Mouse (Mus musculus) CD4-positive naive resting alpha-beta T cell, adult 57 days (primary cell): ENCODE results near the gene Tacc2. TPM values are rescaled to one million over a fixed set of nuclear protein-coding genes. Genes with fewer than 3 reads are reported as not detected.

Source experiments
- total RNA-seq: library from RNA; stranded (reverse); gene quantifications from one replicate; pipeline ENCODE4 v1.2.4, GENCODE M21; 2023

The Tacc2 gene
- total RNA-seq, result 14.0 TPM

GRCm38 (mm10) chr7:130577388-130578003 lies at the start of gene Tacc2:
Gene Tacc2, plus strand, starts transcription at chr7:130577438.

GRCm38 (mm10) chr7:130572821-130573220 lies 4.4 kb upstream of the Tacc2 start, which contains the start of gene Nsmce4a:
Gene Nsmce4a, minus strand, starts transcription at chr7:130573118.

DNA sequence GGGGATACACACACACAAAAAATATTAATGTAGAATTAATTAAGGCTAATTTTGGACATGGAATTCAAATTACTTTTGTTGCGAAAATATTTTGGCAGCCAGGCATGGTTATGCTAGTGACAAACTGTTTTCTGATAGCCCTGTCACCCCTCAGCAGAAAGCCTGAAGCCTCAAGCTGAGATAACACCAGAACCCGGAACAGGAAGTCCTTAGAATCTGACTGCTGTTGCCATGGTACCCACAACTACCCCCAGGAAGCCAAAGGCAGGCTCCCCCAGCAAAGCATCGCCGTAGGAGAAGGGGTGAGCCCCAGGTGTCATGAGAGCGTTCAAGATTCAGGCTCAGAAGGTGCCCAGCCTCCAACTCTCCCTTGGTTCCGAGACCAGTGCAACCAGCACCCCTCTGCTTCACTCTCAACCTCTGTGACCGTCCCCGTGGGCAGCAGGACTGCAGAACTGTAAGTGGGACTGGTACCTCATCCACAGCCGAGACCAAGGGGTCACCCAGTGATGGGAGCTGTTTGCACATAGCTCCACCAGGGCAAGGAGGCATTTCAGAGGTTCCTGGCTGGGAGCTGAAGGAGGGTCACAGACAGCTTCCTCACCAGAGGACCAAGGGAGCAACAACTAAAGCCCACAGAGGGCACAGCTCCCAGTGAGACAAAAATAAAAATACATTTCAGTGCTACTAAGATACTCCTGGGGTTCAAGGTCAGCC lies 196.8 kb downstream of the Tacc2 start, which contains the start of gene Btbd16:
TSS of gene Btbd16 (plus strand) at position 156 of the 717 bp plus-strand sequence.

Other genes with a start within 250 kb of the Tacc2 start
- 44.8 TPM for gene Ate1, start 57.1 kb upstream of the Tacc2 start, total RNA-seq
- 116 TPM for gene Nsmce4a, start 4.3 kb upstream of the Tacc2 start, total RNA-seq
- gene Btbd16, start 196.6 kb downstream of the Tacc2 start, total RNA-seq, result not detected